Mouse (Mus musculus): ENCODE measurements at regions not wholly inside any gene's neighbourhood (a gene's known extent, or its start where the extent isn't known, plus 50 kb on each side); places are given as distances from the start of the nearest gene placed in this dataset.

- DNase-seq = no peak
These were observed 485.7 kb downstream of the Fat4 start for GRCm38 (mm10) chr3:39372426-39372950.

DNA sequence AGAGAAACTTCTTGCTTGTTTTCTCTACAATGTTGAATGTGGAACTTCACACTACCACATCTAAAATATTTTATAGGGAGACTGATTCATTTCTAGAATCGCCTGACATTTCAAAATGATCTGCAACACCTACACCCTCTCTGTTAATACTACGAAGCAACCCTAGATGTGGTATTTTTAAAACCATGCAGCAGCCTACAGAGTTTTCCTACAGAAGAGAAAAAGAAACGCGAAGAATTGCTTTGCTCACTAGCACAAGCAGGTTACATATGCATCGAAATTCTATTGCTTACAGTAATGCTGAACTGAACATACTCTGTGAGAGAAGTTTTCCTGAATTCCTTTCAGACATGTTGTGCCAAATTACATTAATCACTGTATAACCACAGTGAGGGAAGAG, 488.7 kb downstream of the Fat4 start:
- no peak for DNase-seq

- no peak for DNase-seq
These were observed 501.8 kb downstream of the Fat4 start for GRCm38 (mm10) chr3:39388491-39388890.

- no peak for DNase-seq
These were observed 503.7 kb downstream of the Fat4 start for GRCm38 (mm10) chr3:39390442-39390841.

DNA sequence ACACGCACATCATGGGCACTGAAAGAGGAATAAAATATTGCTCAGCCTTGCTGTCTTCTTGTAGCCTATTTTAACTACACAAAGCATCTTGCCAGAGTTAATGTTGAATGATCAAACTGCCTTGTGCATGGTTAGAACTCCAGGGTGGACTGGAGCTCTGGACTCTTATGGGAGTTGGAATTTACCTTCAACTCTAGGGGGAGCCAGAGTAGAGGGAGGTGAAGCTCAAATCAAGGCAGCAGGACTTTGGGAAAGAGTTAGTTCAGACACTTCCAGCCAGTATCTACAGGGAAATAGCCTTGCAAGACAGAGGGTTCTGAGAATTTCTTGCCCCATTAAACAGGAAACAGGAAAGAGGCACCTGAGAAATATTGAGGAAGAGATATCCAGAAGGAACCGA, 505.3 kb downstream of the Fat4 start:
- DNase-seq = peak; percentile 6

DNA sequence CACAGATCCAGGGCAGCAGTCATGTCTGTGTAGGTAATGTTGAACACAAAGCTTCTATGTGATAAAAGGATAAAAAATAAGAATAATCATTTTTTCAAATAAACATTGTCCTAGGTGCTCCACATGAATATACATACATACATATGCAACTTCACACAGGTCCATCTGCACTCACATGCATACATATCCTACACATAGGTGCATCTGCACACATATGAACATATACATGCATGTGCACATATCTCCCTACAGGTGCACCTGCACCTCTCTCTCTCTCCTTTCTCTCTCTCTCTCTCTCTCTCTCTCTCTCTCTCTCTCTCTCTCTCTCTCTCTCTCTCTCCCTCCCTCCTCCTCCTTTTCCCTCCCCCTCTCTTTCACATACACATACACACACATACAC, 509.9 kb downstream of the Fat4 start:
- DNase-seq = no peak

DNA sequence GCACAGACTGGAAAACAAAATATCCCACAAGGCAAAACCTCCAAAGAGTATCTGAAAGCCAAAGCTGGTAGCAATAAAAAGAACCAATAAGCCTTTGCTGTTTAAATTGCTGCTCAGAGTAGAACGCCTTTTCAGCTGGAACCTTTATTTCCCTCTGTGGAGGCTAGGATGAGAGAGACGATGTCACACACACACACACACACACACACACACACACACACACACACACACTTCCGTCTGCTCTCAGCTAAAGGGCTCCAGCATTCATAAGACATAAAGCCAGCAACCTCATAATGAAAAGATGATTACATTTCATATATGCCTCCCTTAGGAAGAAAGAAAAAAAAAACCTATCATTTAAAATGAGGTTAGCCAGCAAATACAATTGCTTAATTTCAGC, 510.5 kb downstream of the Fat4 start:
- no peak for DNase-seq

DNA sequence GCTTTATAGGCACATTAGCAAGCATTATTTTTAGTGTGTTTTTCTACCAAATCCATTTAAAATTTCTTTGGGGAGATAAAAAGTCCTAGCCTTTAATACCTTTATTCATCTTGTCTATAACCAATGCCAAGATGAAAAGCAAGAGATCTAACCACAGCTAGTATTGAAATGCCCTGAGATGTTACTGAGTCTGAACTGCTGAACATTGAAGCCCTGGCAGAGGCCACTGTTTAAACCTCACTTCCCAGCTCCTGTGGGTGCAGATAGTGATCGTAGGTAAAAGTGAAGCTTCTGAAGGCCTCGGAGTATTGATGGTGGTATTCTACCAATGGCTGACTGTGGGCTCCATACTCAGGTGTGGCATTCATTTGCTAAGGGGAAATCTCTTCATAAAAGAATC, 510.9 kb downstream of the Fat4 start:
- DNase-seq = no peak

- DNase-seq = no peak
These were observed 538.3 kb downstream of the Fat4 start for GRCm38 (mm10) chr3:39424778-39425642.

DNA sequence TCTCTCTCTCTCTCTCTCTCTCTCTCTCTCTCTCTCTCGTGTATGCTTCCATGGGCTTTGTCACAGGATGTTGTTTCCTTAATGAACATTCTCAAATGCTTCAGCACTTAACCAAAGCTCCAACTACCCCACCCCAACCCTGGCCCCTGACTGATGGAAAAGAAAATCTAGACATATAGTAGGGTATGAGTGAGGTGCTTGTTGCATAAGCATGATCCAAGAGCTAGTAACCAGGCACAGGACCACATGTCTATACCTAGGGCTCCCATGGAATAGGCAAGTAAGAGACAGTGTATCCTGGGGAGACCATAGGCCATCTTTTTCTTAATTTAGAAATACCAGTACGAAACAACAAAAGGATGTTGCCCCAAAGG, 538.9 kb downstream of the Fat4 start:
- DNase-seq = no peak

DNA sequence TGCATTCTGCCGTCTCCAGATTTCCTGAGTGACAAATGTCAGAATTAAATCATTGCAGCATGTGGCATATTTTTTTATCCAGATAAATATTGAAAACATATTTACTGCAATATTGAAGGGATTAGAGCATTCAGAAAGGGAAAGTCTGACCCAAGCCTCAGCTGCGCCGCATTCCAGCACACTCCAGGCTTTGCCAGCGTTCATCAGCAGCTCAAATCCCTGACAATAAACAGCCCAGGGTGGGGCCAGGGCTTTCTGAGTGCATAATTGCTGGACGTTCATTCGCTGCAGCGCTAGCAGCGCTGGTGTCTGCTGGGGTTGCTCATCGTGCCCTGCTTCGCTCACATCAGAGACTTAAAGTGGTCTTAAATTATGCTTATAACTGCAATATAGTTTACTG, 556.6 kb downstream of the Fat4 start:
- DNase-seq = no peak

- DNase-seq = no peak
These were observed 568.9 kb downstream of the Fat4 start for GRCm38 (mm10) chr3:39455650-39456049.

DNA sequence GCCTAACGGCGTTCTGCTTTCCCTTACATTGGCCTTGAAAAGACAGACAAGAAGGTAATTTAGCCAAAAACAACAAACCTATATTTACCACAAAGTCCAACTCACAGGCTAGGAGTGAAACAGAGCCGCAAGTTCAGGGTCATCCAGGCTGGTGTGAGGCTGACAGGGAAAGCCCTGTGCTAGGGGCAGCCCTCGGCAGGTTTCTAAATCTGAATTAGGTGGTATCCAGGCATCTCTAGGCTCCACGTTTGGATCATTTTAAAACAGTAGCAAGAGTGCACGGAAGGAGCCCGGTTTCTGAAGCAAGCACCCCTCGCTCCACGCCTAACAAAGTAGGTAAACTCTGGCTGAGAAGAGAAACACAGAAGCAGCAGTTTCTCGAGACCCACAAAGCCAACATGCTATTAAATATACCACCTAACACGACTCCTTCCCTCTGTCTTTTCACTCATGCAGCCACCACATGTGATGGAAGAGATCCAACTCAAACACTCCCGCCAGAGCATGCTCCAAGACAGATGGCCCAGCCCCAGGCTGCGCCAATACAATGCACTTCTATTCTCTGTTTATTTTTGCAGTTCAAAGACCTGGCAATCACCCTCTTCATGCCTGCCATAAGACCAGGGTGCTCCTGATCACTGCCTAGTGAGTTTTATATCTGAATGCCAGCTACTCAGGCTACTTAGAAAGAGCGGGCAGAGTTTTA, 573.6 kb downstream of the Fat4 start:
- no peak for DNase-seq

GRCm38 (mm10) chr3:39461561-39461960, 574.8 kb downstream of the Fat4 start:
- no peak for DNase-seq

GRCm38 (mm10) chr3:39465811-39466210, 579.1 kb downstream of the Fat4 start:
- no peak for DNase-seq

DNA sequence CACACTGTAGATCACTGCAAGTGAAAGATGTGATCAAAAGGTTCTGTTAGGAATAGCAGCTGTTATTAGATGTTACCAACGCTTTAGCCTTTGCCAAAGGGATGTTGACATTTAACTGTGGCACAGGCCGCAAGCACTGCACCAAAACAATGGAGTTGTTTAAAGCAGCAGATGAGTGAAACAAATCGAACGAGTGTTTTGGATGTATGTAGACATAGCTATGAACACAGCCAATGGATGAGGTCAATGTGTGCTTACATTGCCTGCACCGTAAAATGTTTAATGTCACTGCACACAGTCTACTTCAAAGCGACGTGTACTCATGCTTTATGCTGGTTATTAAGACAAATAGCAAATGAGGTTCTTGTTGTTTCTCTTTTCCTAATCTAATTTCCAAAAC, 602.7 kb downstream of the Fat4 start:
- DNase-seq = no peak

DNA sequence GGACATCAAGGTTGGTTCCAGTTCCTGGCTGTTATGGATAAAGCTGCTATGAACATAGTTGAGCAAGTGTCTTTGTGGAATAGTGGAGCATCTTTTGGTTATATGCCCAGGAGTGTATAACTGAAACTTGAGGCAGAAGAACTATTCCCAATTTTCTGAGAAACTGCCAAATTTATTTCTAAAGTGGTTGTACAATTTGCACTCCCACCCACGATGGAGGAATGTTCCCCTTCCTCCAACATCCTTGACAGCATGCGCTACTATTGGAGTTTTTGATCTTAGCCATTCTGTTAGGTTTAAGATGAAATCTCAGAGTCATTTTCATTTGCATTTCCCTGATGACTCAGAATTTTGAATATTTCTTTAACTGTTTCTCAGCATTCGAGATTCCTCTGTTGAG, 607.6 kb downstream of the Fat4 start:
- DNase-seq = no peak

DNA sequence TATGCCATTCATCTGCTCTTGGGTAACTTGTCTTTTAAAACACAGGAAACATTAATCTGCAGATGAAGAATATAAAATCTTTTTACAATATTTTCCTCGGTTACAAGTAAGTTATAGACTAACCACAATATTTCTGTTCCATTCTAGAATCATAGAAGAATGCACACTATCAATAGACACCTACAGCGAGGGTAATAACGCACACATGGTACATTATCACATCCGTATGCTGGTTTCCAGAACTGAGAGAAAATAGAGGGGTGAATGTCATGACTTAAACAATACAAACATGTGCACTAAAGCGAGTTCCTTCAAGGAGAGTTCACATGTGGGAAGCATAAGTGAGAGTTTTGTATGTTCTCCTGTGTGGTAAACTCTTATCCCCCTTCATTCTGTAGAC, 641.3 kb downstream of the Fat4 start:
- DNase-seq = no peak

- no peak for DNase-seq
These were observed 650.8 kb downstream of the Fat4 start for GRCm38 (mm10) chr3:39537515-39537914.

GRCm38 (mm10) chr3:39540530-39541118, 653.9 kb downstream of the Fat4 start:
- DNase-seq = no peak

GRCm38 (mm10) chr3:39559460-39560041, 672.8 kb downstream of the Fat4 start:
- no peak for DNase-seq

DNA sequence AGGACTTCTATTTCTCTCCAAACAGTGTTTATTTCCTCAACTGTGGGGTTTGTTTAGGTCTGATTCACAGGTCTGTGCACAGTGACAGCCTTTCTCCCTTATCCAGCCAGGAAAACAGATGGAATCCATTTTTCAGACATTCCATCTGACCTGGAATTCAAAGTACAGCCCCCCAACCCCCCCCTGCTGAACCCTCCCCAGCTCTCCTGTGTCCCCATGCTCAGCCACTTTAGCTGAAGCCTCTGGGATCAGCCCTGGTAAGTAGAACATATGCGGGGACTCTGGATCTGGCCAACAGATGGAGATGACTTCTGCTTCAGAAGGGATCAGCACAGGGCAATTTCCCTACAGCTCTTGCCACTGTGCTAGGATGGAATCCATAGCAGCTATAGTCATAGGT, 674.2 kb downstream of the Fat4 start:
- DNase-seq = no peak

All from adrenal gland, adult 2 months (tissue).